Mouse (Mus musculus): Measurements from ENCODE around the gene Rasa4. TPM values are rescaled to one million over a fixed set of nuclear protein-coding genes. Genes with fewer than 3 reads are reported as not detected.

Gene Rasa4
- polyA plus RNA-seq, 1 experiment from 2014 or later: 29.1 TPM

DNA sequence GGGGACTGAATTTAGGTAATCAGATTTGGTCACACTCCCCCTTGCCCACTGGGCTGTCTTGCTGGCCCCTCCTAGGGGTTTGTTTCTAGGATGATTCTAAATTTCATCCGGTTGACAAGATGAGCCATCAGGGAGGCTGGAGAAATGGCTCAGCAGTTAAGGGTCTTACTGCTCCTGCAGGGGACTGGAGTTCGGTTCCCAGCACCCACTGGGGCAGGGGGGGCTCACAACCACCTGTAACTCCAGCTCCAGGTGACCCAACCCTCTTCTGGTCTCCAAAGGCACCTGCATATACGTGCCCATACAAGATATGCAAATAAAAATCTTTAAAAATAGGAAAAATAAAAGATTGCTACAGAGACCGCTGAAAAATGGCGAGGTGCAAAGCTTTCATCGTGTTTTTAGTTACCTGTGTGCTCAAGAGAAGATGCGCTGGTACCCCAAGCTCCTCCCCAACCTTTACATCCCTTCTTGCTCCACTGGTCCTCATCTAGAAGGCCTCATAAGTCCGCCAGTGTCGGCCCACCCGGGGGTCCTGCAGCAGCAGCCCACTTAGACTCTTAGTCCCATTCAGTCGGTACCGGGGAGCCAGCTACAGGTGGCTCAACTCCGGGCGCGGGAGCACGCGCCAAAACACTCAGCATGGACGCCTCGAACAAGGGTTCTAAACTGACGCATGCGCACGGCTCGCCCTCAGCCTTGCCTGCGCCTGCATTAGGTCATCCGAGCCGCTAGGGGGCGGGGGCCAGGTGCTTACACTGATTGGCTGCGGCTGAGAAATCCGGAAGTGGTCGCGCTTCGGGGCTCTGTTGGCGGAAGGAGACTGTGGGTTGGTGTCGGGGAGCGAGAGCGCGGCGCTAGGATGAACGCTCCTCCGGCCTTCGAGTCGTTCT lies 32.4 kb downstream of the Rasa4 start, which contains the start of gene Polr2j:
Polr2j (plus strand) TSS at position 741 of the 893 bp plus-strand sequence.
- Histone ChIP-seq H3K9ac (ENCODE audit: low read depth, low read length) (peak within 1 kb of the TSS; percentile 79), H3K27me3 (ENCODE audit: control insufficient read depth, insufficient read depth, low read depth, low read length) (no peaks in the 10 kb centered on the region), H3K4me2 (ENCODE audit: low read length) (peak within 1 kb of the TSS; percentile 87), H3K27ac (ENCODE audit: low read length) (peak within 1 kb of the TSS; percentile 51), H3K4me1 (ENCODE audit: control insufficient read depth, insufficient read depth, low read length) (peaks cover 20% of the 10 kb centered on the region), H3K36me3 (ENCODE audit: control insufficient read depth, insufficient read depth, low read length) (peaks cover 7% of the 10 kb centered on the region), H3K9me3 (replicated peaks; ENCODE audit: control insufficient read depth, low read length, poor library complexity, severe bottlenecking) (no peaks in the 10 kb centered on the region), H3K4me3 (ENCODE audit: low read depth, low read length) (peak within 1 kb of the TSS; percentile 65)
- ATAC-seq: peak; percentile 96
- WGBS: 2% methylated on average over 42 of the region's 42 CpGs

- ATAC-seq: peak; percentile 70
- Histone ChIP-seq H3K27me3 (ENCODE audit: control insufficient read depth, insufficient read depth, low read depth, low read length) (no peaks in the 10 kb centered on the region), H3K27ac (ENCODE audit: low read length) (peak overlapping the region; percentile 51), H3K4me1 (ENCODE audit: control insufficient read depth, insufficient read depth, low read length) (peaks cover 20% of the 10 kb centered on the region), H3K4me3 (ENCODE audit: low read depth, low read length) (peak overlapping the region; percentile 65), H3K9ac (ENCODE audit: low read depth, low read length) (peak overlapping the region; percentile 75), H3K36me3 (ENCODE audit: control insufficient read depth, insufficient read depth, low read length) (peaks cover 7% of the 10 kb centered on the region), H3K9me3 (replicated peaks; ENCODE audit: control insufficient read depth, low read length, poor library complexity, severe bottlenecking) (no peaks in the 10 kb centered on the region), H3K4me2 (ENCODE audit: low read length) (peak overlapping the region; percentile 80)
- WGBS: under 1% methylated on average over 22 of the region's 22 CpGs
Measured at GRCm38 (mm10) chr5:136116784-136117112, 33.0 kb downstream of the Rasa4 start.

DNA sequence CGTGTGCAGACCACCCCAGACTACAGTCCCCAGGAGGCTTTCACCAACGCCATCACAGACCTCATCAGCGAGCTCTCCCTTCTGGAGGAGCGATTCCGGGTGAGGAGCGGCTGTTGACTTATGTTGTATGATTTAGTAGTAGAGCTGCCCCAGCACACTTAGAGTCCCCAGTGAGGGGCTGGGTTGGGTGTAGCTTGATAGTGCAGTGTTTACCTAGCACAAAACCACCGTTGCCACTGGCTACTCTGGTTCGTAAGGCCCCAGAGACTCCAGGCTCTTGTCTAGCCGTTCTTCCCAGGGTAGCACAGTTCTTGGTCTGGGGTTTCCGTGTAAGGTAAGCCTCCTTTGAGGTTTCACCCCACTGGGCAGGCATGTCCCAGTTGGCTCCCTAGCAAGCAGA lies 38.4 kb downstream of the Rasa4 start:
- no peak for ATAC-seq
- Histone ChIP-seq H3K36me3 (ENCODE audit: control insufficient read depth, insufficient read depth, low read length) (peaks cover 36% of the 10 kb centered on the region), H3K4me1 (ENCODE audit: control insufficient read depth, insufficient read depth, low read length) (peaks cover 13% of the 10 kb centered on the region), H3K9me3 (replicated peaks; ENCODE audit: control insufficient read depth, low read length, poor library complexity, severe bottlenecking) (no peaks in the 10 kb centered on the region), H3K4me3 (ENCODE audit: low read depth, low read length) (no peak overlapping the region), H3K4me2 (ENCODE audit: low read length) (no peak overlapping the region), H3K27ac (ENCODE audit: low read length) (no peak overlapping the region), H3K27me3 (ENCODE audit: control insufficient read depth, insufficient read depth, low read depth, low read length) (no peaks in the 10 kb centered on the region), H3K9ac (ENCODE audit: low read depth, low read length) (no peak overlapping the region)
- WGBS: 91% methylated on average over 10 of the region's 10 CpGs

GRCm38 (mm10) chr5:136135571-136136291 lies 52.0 kb downstream of the Rasa4 start, which contains the start of the genes Lrwd1 and Alkbh4:
Lrwd1 (minus strand) TSS chr5:136136074.
Alkbh4 (plus strand) TSS chr5:136136146.
- peak within 1 kb of the TSS; percentile 23; the same call in 1 of the 2 replicates for H3K27ac ChIP-seq (ENCODE audit: low read length)
- peak within 1 kb of the TSS; percentile 67 for H3K9ac ChIP-seq (ENCODE audit: low read depth, low read length)
- H3K4me3 ChIP-seq (ENCODE audit: low read depth, low read length): peak within 1 kb of the TSS; percentile 80
- no peaks in the 10 kb centered on the region for H3K27me3 ChIP-seq (ENCODE audit: control insufficient read depth, insufficient read depth, low read depth, low read length)
- peaks cover 23% of the 10 kb centered on the region for H3K4me1 ChIP-seq (ENCODE audit: control insufficient read depth, insufficient read depth, low read length)
- no peaks in the 10 kb centered on the region for H3K9me3 ChIP-seq (replicated peaks; ENCODE audit: control insufficient read depth, low read length, poor library complexity, severe bottlenecking)
- under 1% methylated on average over 60 of the region's 60 CpGs for WGBS
- H3K36me3 ChIP-seq (ENCODE audit: control insufficient read depth, insufficient read depth, low read length): peaks cover 16% of the 10 kb centered on the region
- H3K4me2 ChIP-seq (ENCODE audit: low read length): peak within 1 kb of the TSS; percentile 71
- peak; percentile 93 for ATAC-seq

DNA sequence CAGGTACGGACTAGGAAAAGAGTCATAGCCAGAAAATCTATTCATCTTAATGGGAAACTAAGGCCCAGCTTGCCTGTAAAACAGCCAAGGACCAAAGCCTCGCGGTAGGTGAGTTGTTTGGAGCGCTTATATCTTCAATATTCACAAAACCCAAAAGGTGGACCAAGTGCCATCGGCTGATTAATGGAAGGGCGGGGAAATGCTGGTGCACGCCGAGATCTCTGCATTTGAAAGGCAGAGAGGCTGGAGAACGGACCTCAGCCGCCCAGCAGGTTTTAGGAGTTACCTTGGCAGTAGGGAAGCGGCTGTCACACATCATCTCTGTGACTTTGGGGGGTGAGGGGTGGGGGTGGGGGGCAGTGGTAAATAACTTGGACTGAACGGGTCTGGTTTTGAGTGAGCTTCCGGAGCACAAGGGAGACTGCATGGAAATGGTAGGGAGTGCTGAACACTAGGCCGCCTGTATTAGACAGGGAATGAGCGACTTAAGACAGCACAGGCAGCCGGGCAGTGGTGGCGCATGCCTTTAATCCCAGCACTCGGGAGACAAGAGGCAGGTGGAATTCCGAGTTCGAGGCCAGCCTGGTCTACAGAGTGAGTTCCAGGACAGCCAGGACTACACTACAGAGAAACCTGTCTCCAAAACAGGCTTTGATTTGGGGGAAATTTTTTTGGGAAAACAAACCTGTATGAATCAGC lies 52.7 kb downstream of the Rasa4 start:
- Histone ChIP-seq H3K9me3 (replicated peaks; ENCODE audit: control insufficient read depth, low read length, poor library complexity, severe bottlenecking) (no peaks in the 10 kb centered on the region), H3K4me3 (ENCODE audit: low read depth, low read length) (peak overlapping the region; percentile 80), H3K36me3 (ENCODE audit: control insufficient read depth, insufficient read depth, low read length) (peaks cover 18% of the 10 kb centered on the region), H3K9ac (ENCODE audit: low read depth, low read length) (peak overlapping the region; percentile 67), H3K27me3 (ENCODE audit: control insufficient read depth, insufficient read depth, low read depth, low read length) (no peaks in the 10 kb centered on the region), H3K4me1 (ENCODE audit: control insufficient read depth, insufficient read depth, low read length) (peaks cover 23% of the 10 kb centered on the region), H3K27ac (ENCODE audit: low read length) (no peak overlapping the region), H3K4me2 (ENCODE audit: low read length) (peak overlapping the region; percentile 70)
- 8% methylated on average over 20 of the region's 20 CpGs for WGBS
- no peak for ATAC-seq

- Histone ChIP-seq H3K27ac (ENCODE audit: low read length) (no peak overlapping the region), H3K9ac (ENCODE audit: low read depth, low read length) (no peak overlapping the region), H3K4me1 (ENCODE audit: control insufficient read depth, insufficient read depth, low read length) (peaks cover 23% of the 10 kb centered on the region), H3K9me3 (replicated peaks; ENCODE audit: control insufficient read depth, low read length, poor library complexity, severe bottlenecking) (no peaks in the 10 kb centered on the region), H3K4me2 (ENCODE audit: low read length) (no peak overlapping the region), H3K4me3 (ENCODE audit: low read depth, low read length) (no peak overlapping the region), H3K36me3 (ENCODE audit: control insufficient read depth, insufficient read depth, low read length) (peaks cover 23% of the 10 kb centered on the region), H3K27me3 (ENCODE audit: control insufficient read depth, insufficient read depth, low read depth, low read length) (no peaks in the 10 kb centered on the region)
- ATAC-seq: no peak
- WGBS: 76% methylated on average over 13 of the region's 13 CpGs
Measured at GRCm38 (mm10) chr5:136137658-136138274, 54.0 kb downstream of the Rasa4 start.

DNA sequence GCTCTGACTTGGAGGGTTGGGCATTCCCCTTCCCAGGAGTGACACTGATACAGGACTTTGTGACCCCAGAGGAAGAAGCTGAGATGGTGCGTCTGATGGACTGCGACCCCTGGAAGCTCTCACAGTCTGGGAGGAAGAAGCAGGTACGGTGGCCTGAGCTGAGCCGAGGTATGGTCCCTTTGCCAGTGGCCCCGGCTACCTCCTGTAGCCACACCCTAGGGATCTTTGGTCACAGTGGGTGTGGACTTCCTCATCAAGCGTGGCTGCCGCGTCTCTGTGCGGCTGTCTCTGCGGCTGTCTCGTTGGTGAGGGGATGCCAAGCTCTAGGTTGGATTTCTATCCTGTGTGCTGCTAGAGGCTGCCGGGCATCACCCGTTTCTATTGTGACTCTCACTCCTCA lies 55.7 kb downstream of the Rasa4 start:
- H3K27ac ChIP-seq (ENCODE audit: low read length): no peak overlapping the region
- H3K4me2 ChIP-seq (ENCODE audit: low read length): no peak overlapping the region
- H3K36me3 ChIP-seq (ENCODE audit: control insufficient read depth, insufficient read depth, low read length): peaks cover 23% of the 10 kb centered on the region
- peaks cover 23% of the 10 kb centered on the region for H3K4me1 ChIP-seq (ENCODE audit: control insufficient read depth, insufficient read depth, low read length)
- no peak overlapping the region for H3K4me3 ChIP-seq (ENCODE audit: low read depth, low read length)
- 96% methylated on average over 13 of the region's 13 CpGs for WGBS
- ATAC-seq: no peak
- no peaks in the 10 kb centered on the region for H3K9me3 ChIP-seq (replicated peaks; ENCODE audit: control insufficient read depth, low read length, poor library complexity, severe bottlenecking)
- no peak overlapping the region for H3K9ac ChIP-seq (ENCODE audit: low read depth, low read length)
- H3K27me3 ChIP-seq (ENCODE audit: control insufficient read depth, insufficient read depth, low read depth, low read length): no peaks in the 10 kb centered on the region

DNA sequence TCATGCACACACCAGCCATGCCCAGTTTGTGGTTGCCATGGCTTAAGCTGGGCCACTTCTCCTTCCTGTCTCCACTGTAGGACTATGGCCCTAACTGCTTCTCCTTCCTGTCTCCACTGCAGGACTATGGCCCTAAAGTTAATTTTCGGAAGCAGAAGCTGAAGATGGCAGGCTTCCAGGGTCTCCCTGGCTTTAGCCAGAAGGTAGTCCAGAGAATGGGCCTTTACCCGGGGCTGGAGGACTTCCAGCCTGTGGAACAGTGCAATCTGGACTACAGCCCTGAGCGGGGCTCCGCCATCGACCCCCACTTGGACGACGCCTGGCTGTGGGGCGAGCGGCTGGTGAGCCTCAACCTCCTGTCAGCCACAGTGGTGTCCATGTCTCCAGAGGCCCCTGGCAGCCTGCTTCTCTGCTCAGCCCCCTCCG lies 56.4 kb downstream of the Rasa4 start:
- H3K36me3 ChIP-seq (ENCODE audit: control insufficient read depth, insufficient read depth, low read length): peaks cover 23% of the 10 kb centered on the region
- H3K9me3 ChIP-seq (replicated peaks; ENCODE audit: control insufficient read depth, low read length, poor library complexity, severe bottlenecking): no peaks in the 10 kb centered on the region
- no peak for ATAC-seq
- no peak overlapping the region for H3K27ac ChIP-seq (ENCODE audit: low read length)
- no peak overlapping the region for H3K9ac ChIP-seq (ENCODE audit: low read depth, low read length)
- WGBS: 95% methylated on average over 10 of the region's 10 CpGs
- H3K4me3 ChIP-seq (ENCODE audit: low read depth, low read length): no peak overlapping the region
- H3K4me1 ChIP-seq (ENCODE audit: control insufficient read depth, insufficient read depth, low read length): peaks cover 16% of the 10 kb centered on the region
- no peaks in the 10 kb centered on the region for H3K27me3 ChIP-seq (ENCODE audit: control insufficient read depth, insufficient read depth, low read depth, low read length)
- H3K4me2 ChIP-seq (ENCODE audit: low read length): no peak overlapping the region
